In genomic region chr2:158121645-158122326, GRCm38 (mm10) we compare ENCODE assay signal across 8 mouse cellular contexts. TPM values are rescaled to one million over a fixed set of nuclear protein-coding genes. Genes with fewer than 3 reads are reported as not detected.
DNase-seq lines count a peak whose midpoint lies in the region; ATAC-seq and TF ChIP-seq lines count a peak whose summit lies in the region.

No protein-coding gene starts in this region.

- no peaks in the 10 kb centered on the region for H3K27me3 ChIP-seq in testis, adult 2 months (ENCODE audit: control insufficient read depth, insufficient read depth, low read length)
- no peaks in the 10 kb centered on the region for H3K27me3 ChIP-seq in liver, embryonic 13.5 days
- no peaks in the 10 kb centered on the region for H3K27me3 ChIP-seq in stomach, postnatal 0 days (ENCODE audit: control insufficient read depth, insufficient read depth, low read length)

- 0 out of 2 replicates have a peak, but pooled peaks have one; percentile 26 for ATAC-seq in common myeloid progenitor, adult 5-6 weeks (replicated peaks; ENCODE audit: low read depth, poor library complexity, severe bottlenecking)
- peak; percentile 6; the same call in 1 of the 2 replicates for ATAC-seq in liver, embryonic 13.5 days (ENCODE audit: low read depth)
- ATAC-seq in stomach, postnatal 0 days (ENCODE audit: low FRiP score, low TSS enrichment), result peak; percentile 64

- no peak overlapping the region for H3K9ac ChIP-seq in liver, embryonic 13.5 days
- H3K9ac ChIP-seq in stomach, postnatal 0 days (ENCODE audit: low read length), result no peak overlapping the region

- no peak for TF ChIP-seq CTCF in testis, adult 2 months (IDR thresholded peaks at IDR 0.05; ENCODE audit: control insufficient read depth, insufficient read depth, insufficient replicate concordance, low read depth, low read length)
- TF ChIP-seq CTCF in stomach, postnatal 0 days (IDR thresholded peaks at IDR 0.05; ENCODE audit: low read depth), result no peak

- H3K27ac ChIP-seq in testis, adult 2 months (ENCODE audit: control insufficient read depth, insufficient read depth, low read depth, low read length), result peak overlapping the region; percentile 77
- H3K27ac ChIP-seq in liver, embryonic 13.5 days, result 0 out of 2 replicates have a peak overlapping the region, but pooled peaks have one; percentile 27
- H3K27ac ChIP-seq in stomach, postnatal 0 days (replicated peaks), result no peak overlapping the region

- H3K9me3 ChIP-seq in liver, embryonic 13.5 days (replicated peaks), result no peaks in the 10 kb centered on the region
- no peaks in the 10 kb centered on the region for H3K9me3 ChIP-seq in stomach, postnatal 0 days (ENCODE audit: control insufficient read depth, low read length)

- DNase-seq in testis, postnatal 14 days (ENCODE audit: low spot score), result no peak
- DNase-seq in heart, postnatal 14 days, result peak; percentile 79 to 81
- no peak for DNase-seq in liver, embryonic 13.5 days
- DNase-seq in stomach, postnatal 0 days (ENCODE audit: low spot score), result peak; percentile 71
- DNase-seq in embryo, embryonic 11 days, result no peak
- no peak for DNase-seq in thymus, postnatal 0 days (ENCODE audit: low spot score)

- intact Hi-C loops in heart, postnatal 14 days (cut with DNase I), result no loop called here

- H3K36me3 ChIP-seq in testis, adult 2 months (ENCODE audit: control insufficient read depth, insufficient read depth, low read length), result no peaks in the 10 kb centered on the region
- peaks cover 100% of the 10 kb centered on the region for H3K36me3 ChIP-seq in liver, embryonic 13.5 days
- peaks cover 14% of the 10 kb centered on the region; the same call in 1 of the 2 replicates for H3K36me3 ChIP-seq in stomach, postnatal 0 days (ENCODE audit: control insufficient read depth, insufficient read depth, low read length)

- H3K4me1 ChIP-seq in testis, adult 2 months (ENCODE audit: control insufficient read depth, insufficient read depth, low read length), result no peaks in the 10 kb centered on the region; the same call in 1 of the 2 replicates
- peaks cover 56% of the 10 kb centered on the region for H3K4me1 ChIP-seq in liver, embryonic 13.5 days (replicated peaks)
- H3K4me1 ChIP-seq in stomach, postnatal 0 days (replicated peaks; ENCODE audit: control insufficient read depth, insufficient read depth), result no peaks in the 10 kb centered on the region; the same call in 1 of the 2 replicates

- no peak overlapping the region for H3K4me2 ChIP-seq in liver, embryonic 13.5 days
- no peak overlapping the region for H3K4me2 ChIP-seq in stomach, postnatal 0 days (replicated peaks; ENCODE audit: low read depth)

- H3K4me3 ChIP-seq in testis, adult 2 months (ENCODE audit: control insufficient read depth, low read depth, low read length), result no peak overlapping the region
- no peak overlapping the region for H3K4me3 ChIP-seq in liver, embryonic 13.5 days (replicated peaks)
- no peak overlapping the region for H3K4me3 ChIP-seq in stomach, postnatal 0 days (ENCODE audit: low read depth, low read length)

- TF ChIP-seq POLR2A in testis, adult 2 months (IDR thresholded peaks at IDR 0.05; ENCODE audit: control insufficient read depth, low read depth, low read length), result no peak

- TF ChIP-seq EP300 in stomach, postnatal 0 days (optimal IDR thresholded peaks at IDR 0.05), result no peak

- WGBS in liver, embryonic 13.5 days (ENCODE audit: insufficient replicate concordance), result 79% methylated on average over 12 of the region's 12 CpGs
- WGBS in stomach, postnatal 0 days, result 50% methylated on average over 12 of the region's 12 CpGs

RNA-seq across cellular contexts. Expression of gene Tgm2, which starts 24.4 kb away (rescaled TPM):
- polyA plus RNA-seq in testis, adult 2 months (2012; rRNA removed), result 9.5 and 10.0 TPM in 2 replicates
- total RNA-seq in common myeloid progenitor, adult 5-6 weeks (2017), result 3.8 and 5.4 TPM in 2 replicates
- total RNA-seq in heart, postnatal 14 days (2021), result 100 to 1,000 TPM; 181 to 209 TPM
- 63.8 and 68.2 TPM in 2 replicates for polyA plus RNA-seq in liver, embryonic 13.5 days (2015; fragmentation: Nextera tagmentation; extraction: Ambion mirVana)
- 109 and 114 TPM in 2 replicates for polyA plus RNA-seq in stomach, postnatal 0 days (2015; fragmentation: Nextera tagmentation; extraction: Ambion mirVana)
- polyA plus RNA-seq in thymus, postnatal 0 days (2015; fragmentation: Nextera tagmentation; extraction: Ambion mirVana), result 8.5 and 9.0 TPM in 2 replicates

Comparison
In these comparisons a context has a peak if more than half of its experiments do, and no peak if none do; other contexts are left out.
1. DNase-seq: peak in heart, postnatal 14 days (2 of 2) and stomach, postnatal 0 days (single experiment); none in testis, postnatal 14 days (single experiment), liver, embryonic 13.5 days (single experiment), embryo, embryonic 11 days (single experiment) and thymus, postnatal 0 days (single experiment).
2. ATAC-seq: peak in every context shown above with its lines; median percentile 64 in stomach, postnatal 0 days; 26 in common myeloid progenitor, adult 5-6 weeks; 6 in liver, embryonic 13.5 days.